Mouse (Mus musculus): ENCODE data around the gene Gm47283. TPM values are rescaled to one million over a fixed set of nuclear protein-coding genes. Genes with fewer than 3 reads are reported as not detected.
"Not testable (repeated sequence)": the region's sequence is repeated elsewhere in the genome, so short reads cannot be mapped to it uniquely, and the experiment has no call there.

The Gm47283 gene
- polyA plus RNA-seq, 1 experiment from 2014 or later = not detected

- WGBS = 87% methylated on average over 49 of the region's 49 CpGs
- H3K27me3 ChIP-seq; H3K27ac ChIP-seq; H3K9ac ChIP-seq; H3K4me3 ChIP-seq; H3K4me2 ChIP-seq (replicated peaks); H3K4me1 ChIP-seq: not testable (repeated sequence)
- peaks cover 48% of the 10 kb centered on the region for H3K9me3 ChIP-seq
- H3K36me3 ChIP-seq = peaks cover 51% of the 10 kb centered on the region
- ATAC-seq (ENCODE audit: insufficient number of reproducible peaks, insufficient read depth, low FRiP score, low TSS enrichment) = 0 out of 2 replicates have a peak, but pooled peaks have one; percentile 8
Measured at GRCm38 (mm10) chrY:90742261-90743052, 42.1 kb upstream of the Gm47283 start.

- not testable (repeated sequence) for H3K4me2 ChIP-seq (replicated peaks); H3K4me3 ChIP-seq; H3K9ac ChIP-seq; H3K4me1 ChIP-seq; H3K27ac ChIP-seq; H3K27me3 ChIP-seq; ATAC-seq (ENCODE audit: insufficient number of reproducible peaks, insufficient read depth, low FRiP score, low TSS enrichment)
- WGBS = 85% methylated on average over 40 of the region's 46 CpGs
- peaks cover 48% of the 10 kb centered on the region for H3K9me3 ChIP-seq
- H3K36me3 ChIP-seq = peaks cover 51% of the 10 kb centered on the region
Measured at GRCm38 (mm10) chrY:90743053-90743810, 41.3 kb upstream of the Gm47283 start.

GRCm38 (mm10) chrY:90743811-90744220 is 40.7 kb upstream of the Gm47283 start:
- Histone ChIP-seq H3K4me2 (replicated peaks) (no peak overlapping the region), H3K4me3 (no peak overlapping the region), H3K36me3 (peaks cover 47% of the 10 kb centered on the region), H3K4me1 (no peaks in the 10 kb centered on the region), H3K9ac (no peak overlapping the region), H3K27me3 (no peaks in the 10 kb centered on the region), H3K9me3 (peaks cover 46% of the 10 kb centered on the region), H3K27ac (no peak overlapping the region)
- no peak for ATAC-seq (ENCODE audit: insufficient number of reproducible peaks, insufficient read depth, low FRiP score, low TSS enrichment)
- 95% methylated on average over 3 of the region's 21 CpGs for WGBS

- peak overlapping the region; percentile 14; the same call in 1 of the 2 replicates for H3K27ac ChIP-seq
- peak; percentile 93 for ATAC-seq (ENCODE audit: insufficient number of reproducible peaks, insufficient read depth, low FRiP score, low TSS enrichment)
- peaks cover 41% of the 10 kb centered on the region for H3K36me3 ChIP-seq
- not testable (repeated sequence) for H3K4me1 ChIP-seq; H3K27me3 ChIP-seq; H3K9ac ChIP-seq; H3K4me2 ChIP-seq (replicated peaks)
- H3K4me3 ChIP-seq = peak overlapping the region; percentile 16; the same call in 1 of the 2 replicates
- H3K9me3 ChIP-seq = peaks cover 39% of the 10 kb centered on the region
- 62% methylated on average over 51 of the region's 51 CpGs for WGBS
Measured at GRCm38 (mm10) chrY:90744381-90744981, 40.1 kb upstream of the Gm47283 start.

GRCm38 (mm10) chrY:90745256-90745655 is 39.3 kb upstream of the Gm47283 start:
- H3K27me3 ChIP-seq; H3K4me2 ChIP-seq (replicated peaks); H3K4me3 ChIP-seq; H3K9ac ChIP-seq; ATAC-seq (ENCODE audit: insufficient number of reproducible peaks, insufficient read depth, low FRiP score, low TSS enrichment); H3K27ac ChIP-seq; H3K4me1 ChIP-seq: not testable (repeated sequence)
- 92% methylated on average over 5 of the region's 5 CpGs for WGBS
- Histone ChIP-seq H3K36me3 (peaks cover 33% of the 10 kb centered on the region), H3K9me3 (peaks cover 32% of the 10 kb centered on the region)

- not testable (repeated sequence) for H3K9me3 ChIP-seq; H3K9ac ChIP-seq; H3K4me2 ChIP-seq (replicated peaks); H3K4me3 ChIP-seq; H3K27me3 ChIP-seq; H3K27ac ChIP-seq; ATAC-seq (ENCODE audit: insufficient number of reproducible peaks, insufficient read depth, low FRiP score, low TSS enrichment); H3K36me3 ChIP-seq; H3K4me1 ChIP-seq
- no CpG with 5 or more reads among the region's 8 CpGs for WGBS
Measured at GRCm38 (mm10) chrY:90754721-90755120, 29.8 kb upstream of the Gm47283 start, which contains the start of gene Gm21860. Gene Gm21860, minus strand, starts transcription at chrY:90754821.

- no CpG with 5 or more reads among the region's 8 CpGs for WGBS
Measured at GRCm38 (mm10) chrY:90839077-90839476, 54.5 kb downstream of the Gm47283 start, which contains the start of gene Gm21748. Gene Gm21748, minus strand, starts transcription at chrY:90839177.

More at GRCm38 (mm10) chrY:90839077-90839476, 54.5 kb downstream of the Gm47283 start, which contains the start of gene Gm21748:
- not testable (repeated sequence) for ATAC-seq (ENCODE audit: insufficient number of reproducible peaks, insufficient read depth, low FRiP score, low TSS enrichment); H3K36me3 ChIP-seq; H3K4me1 ChIP-seq; H3K9me3 ChIP-seq; H3K27me3 ChIP-seq; H3K9ac ChIP-seq; H3K4me3 ChIP-seq; H3K4me2 ChIP-seq (replicated peaks); H3K27ac ChIP-seq

Other genes starting within 250 kb of the Gm47283 start
- gene Gm21860, start 29.9 kb upstream of the Gm47283 start, polyA plus RNA-seq (2016; fragmentation: Nextera tagmentation; extraction: Ambion mirVana) = not detected in 2 replicates
- not detected in 2 replicates for gene Gm21748, start 54.4 kb downstream of the Gm47283 start, polyA plus RNA-seq (2016; fragmentation: Nextera tagmentation; extraction: Ambion mirVana)

All from embryonic facial prominence, embryonic 12.5 days (tissue).